Mouse (Mus musculus) cerebellum, postnatal 14 days (tissue): ENCODE measurements around the gene Mrps24.

Source experiments
- DNase-seq, 2 experiments: peaks; one replicate each; pipeline ENCODE4 v3.0.0; 2021; ENCODE audit warnings: mixed read lengths in 2 of 2

Mrps24 gene

DNA sequence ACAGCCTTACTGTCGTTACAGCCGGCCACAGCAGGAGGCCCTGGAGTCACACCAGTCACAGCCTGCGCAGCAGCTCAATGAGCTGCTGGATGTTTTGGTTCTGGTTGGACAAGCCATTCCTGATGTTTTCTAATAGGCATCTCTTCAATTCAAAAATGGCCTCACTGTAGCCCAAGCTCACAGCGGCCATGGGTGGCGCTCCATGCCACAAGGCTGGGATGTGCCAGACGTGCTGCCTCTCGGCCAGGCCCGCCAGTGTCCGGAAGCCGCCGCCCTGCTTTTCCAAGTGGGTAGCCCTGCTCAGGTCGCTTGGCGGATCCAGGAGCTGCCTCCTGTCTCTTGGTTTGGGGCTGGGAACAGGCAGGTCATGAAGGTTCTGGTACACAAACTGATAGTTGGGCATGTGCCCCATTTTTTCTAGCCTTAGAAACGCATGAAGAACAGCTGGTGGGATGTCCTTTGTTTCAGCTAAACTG, at the start of gene Mrps24:
Mrps24 (minus strand) TSS at position 51 of the 476 bp plus-strand sequence.
- no peak for DNase-seq

DNA sequence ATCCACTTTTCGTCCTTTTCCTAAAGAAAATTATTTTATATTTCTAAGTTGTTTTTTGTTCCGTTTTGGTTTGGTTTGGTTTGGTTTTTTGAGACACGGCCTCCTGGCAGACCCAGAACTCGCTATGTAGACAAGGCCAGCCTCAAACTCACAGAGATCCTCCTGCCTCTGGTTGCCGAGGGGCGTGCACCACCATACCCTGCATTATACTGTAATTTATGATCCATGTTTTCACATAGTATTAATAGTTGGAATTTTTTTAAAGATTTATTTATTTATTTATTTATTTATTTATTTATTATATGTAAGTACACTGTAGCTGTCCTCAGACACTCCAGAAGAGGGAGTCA, 47.1 kb upstream of the Mrps24 start:
- DNase-seq = no peak

DNA sequence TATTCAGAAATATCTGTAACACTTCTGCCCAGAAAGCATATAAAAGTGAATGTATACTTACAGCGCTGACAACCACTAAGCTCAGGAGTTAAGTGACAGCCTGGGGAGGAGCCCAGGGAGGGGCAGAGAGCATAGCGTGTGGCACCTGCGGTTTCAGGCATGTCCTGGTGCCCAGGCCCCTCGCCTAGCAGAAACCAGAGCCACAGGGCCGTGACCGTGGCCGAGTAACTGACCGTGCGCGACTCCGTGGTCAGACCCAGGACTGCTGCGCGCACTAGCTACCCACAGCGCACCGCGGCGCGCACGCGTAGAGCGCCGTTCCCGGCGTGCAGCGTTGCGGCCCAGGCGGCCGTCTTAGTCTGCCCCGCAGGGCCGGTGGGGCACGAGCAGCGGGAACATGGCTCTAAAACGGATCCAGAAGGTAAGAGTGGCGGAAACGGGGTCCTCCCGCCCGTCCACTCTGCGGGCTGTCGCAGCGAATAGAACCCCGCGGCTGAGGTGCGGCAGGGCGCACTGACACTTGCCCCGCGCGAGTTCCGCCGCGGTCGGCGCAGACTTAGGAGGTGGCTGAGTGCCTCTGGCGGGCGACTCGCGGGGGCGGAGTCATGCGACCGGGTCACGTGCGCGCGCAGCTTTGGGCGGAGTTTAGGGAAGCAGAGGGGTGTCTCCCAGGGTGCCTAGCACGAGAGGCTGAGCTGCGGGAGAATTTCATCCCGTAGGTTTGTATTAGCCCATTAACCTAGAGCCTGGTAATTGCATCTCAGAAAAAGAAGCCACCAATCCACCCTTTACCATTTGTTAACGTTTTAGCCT, 46.5 kb upstream of the Mrps24 start, which contains the start of gene Urgcp:
Urgcp (minus strand) TSS at position 557 of the 813 bp plus-strand sequence.
- peak; percentile 95 to 96 for DNase-seq

DNA sequence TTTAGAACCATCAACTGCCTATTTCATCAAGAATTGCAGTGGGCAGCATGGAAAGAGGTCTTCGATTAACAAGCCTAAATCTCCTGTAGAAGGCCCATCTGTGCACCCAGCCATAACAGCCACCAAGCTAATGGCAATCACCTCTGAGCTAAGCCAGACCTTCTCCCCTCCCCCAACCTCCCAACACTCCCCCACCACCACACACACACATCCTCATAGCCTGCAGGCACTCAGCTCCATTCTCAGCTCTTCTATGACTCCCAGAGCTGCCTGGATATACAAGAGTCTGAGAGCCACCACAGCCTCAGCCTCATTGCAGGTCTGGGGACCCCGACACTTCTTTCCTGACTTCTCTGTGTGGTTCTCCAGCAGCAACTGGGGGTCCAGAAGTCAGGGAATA, 38.3 kb upstream of the Mrps24 start:
- DNase-seq = no peak

DNA sequence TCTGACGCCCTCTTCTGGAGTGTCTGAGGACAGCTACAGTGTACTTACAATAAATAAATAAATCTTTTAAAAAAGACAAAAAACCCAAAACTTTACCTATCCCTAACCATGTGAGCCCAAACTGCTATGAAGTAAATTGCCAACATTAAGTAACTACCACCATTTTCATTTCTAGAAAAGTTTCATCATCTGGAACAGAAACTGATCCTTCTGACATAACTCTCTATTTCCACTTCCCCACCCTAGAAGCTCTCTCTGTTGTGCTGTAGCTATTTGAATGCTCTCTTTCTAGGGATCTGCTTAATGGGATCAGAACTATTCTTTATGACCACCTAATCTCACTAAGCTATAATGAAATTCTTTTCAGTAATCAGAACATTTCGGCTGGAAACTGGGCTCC, 29.5 kb upstream of the Mrps24 start:
- no peak for DNase-seq

DNA sequence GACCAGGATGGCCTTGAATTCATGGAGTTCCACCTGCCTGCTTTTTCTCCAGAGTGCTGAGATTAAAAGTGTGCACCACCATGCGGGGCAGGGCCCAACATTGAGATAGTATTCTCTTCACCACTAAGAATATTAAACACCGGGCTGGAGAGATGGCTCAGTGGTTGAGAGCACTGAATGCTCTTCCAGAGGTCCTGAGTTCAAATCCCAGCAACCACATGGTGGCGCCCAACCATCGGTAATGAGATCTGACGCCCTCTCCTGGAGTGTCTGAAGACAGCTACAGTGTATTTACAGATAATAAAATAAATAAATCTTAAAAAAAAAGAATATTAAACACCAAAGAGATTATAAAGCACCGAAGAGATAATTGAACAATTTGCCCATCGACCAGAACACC, 26.6 kb upstream of the Mrps24 start:
- DNase-seq = peak; percentile 27 to 29

DNA sequence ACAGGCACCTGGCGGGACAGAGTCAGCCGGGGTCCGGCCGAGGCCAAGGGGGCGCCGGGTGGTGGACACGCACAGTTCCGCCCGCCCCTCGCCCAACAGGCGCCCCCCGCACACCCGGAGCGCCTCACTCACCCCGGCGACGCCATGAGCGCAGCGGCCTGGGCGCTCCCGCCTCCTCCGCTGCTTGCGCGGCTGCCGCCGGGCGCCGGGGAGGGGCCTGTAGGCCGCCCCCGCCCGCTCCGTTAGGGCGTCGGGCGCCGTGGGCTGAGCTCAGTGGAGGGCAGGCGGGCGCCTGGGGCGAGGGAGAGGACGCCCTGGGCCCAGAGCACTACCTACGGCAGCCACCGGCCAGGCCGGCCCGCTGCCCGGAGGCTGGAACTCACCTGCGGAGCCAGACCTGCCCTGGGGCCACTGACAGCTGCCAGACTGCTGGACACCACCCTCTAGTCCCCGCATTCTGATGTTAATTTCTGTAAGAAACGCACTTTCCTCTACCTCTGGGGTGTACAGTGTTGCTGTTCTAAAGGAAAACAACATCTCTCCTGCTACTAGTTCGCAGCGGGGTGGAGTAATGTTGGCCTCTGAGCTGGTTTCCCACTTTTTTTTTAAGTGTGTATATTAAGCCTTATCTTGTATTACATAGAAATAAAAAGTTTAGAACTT, 25.6 kb upstream of the Mrps24 start:
- DNase-seq = peak; percentile 66 to 76

DNA sequence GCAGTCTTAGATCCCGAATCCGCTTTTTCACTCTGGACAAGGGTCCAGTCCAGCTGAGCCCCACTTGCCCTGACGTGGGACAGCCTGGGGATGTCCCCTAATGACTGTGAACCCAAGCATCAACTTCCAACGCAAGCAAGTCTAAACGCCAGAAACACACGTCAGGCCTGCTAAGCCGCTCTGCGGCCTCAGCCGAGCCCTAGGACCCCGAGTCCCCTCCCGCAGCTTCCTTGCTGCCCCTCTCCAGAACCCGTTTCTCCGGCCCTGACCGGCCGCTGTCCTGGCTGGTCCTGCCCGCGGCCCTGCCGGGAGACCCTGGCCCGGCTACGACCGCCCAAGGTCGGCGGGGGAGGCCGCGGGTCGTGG, 25.1 kb upstream of the Mrps24 start:
- DNase-seq = peak in 1 of 2 experiments; percentile 51

DNA sequence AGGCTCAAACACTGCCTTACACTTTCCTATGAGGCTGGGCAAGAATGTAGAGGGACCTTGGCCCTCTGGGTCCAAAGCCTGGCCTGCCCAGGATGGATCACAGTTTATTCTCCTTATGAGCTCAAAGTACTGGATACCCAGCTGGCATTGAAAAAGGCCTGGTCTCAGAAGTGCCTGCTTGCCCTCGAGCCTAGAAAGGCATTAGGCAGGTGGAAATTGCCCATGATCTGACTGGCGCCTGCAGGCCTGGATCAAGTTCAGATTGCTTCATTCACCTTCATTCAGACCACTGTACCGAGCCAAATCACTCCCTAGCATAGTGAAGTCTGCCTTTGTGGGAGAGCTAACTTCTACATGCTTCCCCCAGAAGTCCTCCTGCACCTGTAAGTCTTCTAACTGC, 24.4 kb upstream of the Mrps24 start:
- DNase-seq = peak; percentile 12 to 31

DNA sequence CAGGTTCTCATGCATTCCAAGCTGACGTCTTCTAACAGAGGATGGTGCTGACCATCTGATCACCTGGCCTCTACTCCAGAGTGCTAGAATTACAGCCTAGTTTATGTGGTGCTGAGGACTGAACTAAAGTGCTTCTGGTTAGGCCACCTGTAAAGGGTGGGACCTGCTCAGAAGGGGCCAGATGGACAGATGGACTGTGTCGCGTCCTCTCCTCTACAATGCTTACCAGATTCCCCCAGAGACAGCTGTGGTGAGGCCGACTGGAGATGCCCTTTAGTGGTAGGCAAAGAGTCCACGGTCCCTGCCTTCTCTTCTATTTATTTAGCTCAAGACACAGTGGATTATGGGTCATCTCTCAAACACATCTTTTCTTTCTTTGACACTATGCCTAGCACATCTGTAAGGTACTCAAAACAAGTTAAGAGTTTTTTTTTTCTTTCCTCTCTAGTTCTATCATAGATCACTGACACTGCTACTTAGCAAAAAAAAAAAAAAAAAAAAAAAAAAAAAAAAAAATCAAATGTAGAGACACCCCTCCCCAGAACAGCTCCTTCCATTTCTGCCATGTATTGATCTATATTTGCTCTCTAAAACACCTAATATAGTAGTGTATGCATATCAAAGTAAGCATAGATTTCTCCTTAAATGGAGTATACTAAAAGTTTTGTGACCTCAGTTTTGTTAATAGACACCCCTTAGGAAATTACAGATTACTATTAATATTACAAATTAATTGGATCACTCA, 23.6 kb upstream of the Mrps24 start:
- DNase-seq = no peak

DNA sequence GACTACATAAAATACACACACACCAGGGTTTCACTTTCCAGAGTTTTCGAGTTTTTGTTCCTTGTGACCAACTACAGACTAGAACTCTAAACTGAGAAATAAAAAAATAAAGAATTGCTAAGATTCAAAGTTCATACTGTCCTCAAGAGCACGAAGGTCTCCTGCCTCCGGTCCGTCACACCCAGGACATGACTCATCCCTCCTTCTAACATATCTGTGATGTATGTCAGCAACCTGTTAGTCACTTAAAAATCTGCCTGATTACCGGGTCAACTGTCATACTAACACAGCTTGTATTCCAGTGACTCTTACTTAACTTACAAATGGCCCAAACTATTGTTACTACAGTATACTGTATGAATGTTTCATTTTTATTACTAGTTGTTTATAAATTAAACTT, 21.7 kb upstream of the Mrps24 start:
- DNase-seq = no peak

DNA sequence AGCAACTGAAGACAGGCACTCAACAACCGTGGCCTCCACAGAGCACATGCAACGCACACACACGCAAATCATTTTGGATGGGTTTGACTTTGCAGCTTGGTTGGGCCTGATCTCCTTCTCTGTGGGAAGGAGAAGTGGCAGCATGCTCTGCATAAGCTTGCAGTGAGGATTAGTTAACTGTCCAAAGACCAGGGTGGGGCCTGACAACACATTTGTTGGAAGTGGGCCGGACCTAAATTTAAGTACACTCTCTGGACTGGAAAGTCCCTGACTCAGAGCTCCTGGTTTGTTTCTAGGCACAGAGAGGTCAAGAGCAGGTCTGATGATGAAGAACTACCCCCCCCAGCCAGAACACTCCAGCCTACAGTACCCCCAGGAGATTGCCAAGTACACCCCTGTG, 18.8 kb upstream of the Mrps24 start:
- no peak for DNase-seq

DNA sequence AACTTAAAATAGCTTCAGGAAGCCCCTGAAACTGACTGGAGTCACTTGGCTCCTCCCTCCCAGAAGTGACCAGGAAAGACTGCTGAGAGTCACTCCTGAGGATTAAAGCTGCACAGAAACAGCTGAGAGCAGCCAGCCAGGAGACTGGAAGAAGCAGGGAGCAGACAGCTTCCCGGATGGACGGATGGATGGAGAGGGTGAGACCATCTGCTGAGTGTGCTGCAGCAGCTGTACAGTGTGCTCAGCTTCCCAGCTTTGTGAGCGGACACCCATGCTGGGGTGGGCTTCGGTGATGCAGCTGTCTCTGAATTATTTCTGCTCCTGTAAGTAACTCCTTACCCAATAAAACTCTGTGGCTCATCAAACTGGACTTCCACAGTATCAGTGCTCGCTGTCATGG, 16.9 kb upstream of the Mrps24 start:
- no peak for DNase-seq

DNA sequence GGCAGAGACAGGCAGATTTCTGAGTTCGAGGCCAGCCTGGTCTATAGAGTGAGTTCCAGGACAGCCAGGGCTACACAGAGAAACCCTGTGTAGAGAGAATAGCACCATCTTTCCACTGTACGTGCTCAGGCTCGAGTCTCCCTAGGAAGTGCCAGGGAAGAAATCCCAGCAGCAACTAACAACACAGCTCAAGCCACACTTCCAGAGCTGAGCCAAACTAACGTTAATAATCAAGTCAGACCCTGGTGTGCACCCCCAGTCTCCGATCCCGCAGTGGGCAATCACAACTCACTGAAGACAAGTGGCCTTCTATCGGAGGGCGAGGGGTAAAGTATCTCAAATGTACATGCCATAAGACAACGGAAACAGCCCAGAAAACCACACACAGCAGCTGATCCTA, 14.1 kb upstream of the Mrps24 start:
- no peak for DNase-seq

DNA sequence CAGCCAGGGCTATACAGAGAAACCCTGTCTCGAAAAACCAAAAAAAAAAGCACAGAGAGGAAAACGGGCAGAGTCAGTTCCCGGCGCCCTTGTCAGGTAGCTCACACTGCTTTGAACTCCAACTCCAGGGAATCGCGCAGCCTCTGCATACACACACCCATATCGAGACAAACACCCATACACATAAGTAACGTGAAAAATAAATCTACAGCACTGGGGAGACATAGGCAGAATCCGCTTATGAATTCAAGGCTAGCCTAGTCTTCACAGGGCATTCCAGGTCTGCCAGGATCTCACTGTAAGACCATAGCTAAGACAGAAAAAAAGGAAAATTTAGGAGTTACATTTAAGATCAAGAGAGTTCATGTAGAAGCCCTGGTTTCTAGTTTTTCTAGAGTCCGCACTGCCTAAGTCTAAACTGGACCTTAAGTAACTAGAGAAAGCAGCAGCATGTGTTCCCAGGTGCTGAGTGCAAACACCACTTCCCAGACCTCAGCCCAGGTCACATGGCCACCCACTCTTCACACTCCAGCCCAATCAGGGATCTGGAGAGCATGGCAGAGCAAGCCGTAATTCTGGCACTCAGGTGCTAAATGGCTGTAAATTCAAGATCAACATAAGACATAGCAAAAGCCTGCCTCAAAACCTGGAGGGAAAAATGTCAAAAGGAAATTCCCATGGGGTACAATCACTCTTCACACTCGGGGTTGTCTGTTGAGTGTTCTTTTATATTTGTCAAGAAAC, 3.3 kb upstream of the Mrps24 start:
- no peak for DNase-seq

DNA sequence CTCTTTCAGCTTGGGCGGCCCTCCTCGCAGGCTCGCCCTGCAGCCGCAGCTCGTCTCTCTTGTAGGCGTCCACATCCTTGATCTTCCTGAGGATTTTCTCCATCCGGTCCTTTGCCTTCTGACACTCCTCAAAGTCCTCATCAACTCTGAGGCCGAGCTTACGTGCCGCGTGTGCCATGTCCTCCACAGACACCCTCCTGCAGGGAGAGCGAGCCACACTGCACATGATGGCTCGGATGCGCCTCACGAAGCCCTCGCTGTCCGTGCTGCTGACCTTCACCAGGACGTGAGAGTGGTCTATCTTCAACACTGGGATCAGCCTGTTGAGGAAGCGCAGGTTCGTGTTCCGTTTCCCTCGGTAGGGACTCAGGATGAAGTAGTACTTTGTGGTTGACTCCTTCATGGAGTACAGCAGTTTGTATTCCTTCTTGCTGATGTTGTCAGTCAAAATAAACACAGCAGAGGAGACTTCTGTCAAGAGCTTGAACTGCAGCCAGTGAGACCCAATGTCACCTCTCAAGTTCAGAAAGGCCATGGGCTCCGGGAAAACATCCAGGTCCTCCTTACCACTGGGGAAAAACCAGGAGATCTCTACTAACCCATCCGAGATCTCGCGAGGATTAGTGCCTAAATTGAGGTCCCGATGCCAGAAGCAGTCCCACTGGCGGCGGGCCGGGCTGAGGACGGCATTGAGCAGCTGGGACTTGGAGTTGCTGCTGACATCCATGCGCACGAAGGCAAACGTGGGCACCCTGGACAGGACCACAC, 1.6 kb upstream of the Mrps24 start:
- DNase-seq = no peak

DNA sequence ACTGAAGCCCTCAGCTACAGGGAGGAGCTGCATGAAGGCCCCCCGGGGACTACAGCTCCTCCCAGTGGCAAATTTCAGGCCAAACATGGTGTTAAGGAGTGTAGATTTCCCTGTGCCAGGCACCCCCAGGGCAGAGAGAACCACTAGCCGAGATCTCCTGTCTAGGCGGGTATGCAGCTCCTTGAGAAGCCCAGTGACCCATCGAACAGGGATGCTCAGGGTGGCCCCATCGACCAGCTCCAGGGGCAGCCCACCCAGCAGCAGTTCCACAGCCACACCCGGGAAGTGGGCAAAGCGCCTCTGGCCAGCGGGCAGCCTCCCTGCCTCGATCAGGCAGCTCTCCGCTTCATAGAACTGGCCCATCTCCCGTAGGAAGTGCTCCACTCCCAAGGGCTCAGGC, 766 bp upstream of the Mrps24 start:
- no peak for DNase-seq

DNA sequence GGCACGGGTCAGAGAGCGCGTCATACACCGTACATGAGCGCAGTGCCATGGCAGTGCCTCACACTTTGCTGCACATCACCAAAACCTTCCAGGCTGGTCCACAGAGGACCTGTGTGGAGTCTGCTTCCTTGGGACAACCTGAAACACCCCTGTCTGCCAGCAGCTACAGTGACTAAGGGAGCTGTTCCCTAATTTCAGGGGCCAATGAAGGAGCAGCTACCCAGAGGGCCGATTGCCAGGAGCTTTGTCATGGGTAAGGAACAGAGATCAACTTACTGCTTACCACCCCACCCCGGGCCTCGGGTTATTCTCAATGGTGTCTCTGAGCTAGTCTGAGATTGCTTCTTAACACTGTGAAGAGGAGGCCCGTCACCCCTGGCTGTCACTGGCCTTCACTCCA, 301 bp downstream of the Mrps24 start:
- no peak for DNase-seq

DNA sequence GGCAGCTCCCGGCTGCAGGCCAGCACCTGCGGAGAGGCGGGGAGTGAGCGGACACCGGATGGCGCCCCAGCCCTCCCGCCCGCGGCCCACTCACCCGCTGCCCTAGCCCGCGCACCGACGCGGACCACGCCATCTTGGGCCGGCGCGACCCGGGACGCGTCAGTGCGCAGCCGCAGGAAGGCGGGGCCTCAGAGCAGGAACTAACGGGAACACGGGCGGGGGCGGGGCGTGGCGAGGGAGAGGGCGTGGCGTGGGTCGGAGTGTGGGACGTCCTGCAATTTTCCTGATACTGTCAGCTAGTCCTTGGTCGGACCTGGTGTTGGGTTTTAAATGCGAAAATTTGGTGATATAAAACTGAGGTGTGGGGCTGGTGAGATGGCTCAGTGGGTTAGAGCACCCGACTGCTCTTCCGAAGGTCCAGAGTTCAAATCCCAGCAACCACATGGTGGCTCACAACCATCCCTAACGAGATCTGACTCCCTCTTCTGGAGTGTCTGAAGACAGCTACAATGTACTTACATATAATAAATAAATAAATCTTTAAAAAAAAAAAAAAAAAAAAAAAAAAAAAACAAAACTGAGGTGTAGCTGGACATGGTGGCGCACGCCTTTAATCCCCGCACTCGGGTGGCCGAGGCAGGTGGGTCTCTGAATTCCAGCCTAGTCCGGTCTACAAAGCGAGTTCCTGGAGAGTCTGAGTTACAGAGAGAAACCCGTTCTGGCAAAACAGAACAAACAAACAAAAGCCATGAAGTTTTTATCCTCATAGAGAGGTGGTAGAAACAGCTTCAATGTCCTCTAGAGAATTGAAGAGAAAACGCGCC, 7.7 kb downstream of the Mrps24 start:
- DNase-seq = peak; percentile 94 to 95

DNA sequence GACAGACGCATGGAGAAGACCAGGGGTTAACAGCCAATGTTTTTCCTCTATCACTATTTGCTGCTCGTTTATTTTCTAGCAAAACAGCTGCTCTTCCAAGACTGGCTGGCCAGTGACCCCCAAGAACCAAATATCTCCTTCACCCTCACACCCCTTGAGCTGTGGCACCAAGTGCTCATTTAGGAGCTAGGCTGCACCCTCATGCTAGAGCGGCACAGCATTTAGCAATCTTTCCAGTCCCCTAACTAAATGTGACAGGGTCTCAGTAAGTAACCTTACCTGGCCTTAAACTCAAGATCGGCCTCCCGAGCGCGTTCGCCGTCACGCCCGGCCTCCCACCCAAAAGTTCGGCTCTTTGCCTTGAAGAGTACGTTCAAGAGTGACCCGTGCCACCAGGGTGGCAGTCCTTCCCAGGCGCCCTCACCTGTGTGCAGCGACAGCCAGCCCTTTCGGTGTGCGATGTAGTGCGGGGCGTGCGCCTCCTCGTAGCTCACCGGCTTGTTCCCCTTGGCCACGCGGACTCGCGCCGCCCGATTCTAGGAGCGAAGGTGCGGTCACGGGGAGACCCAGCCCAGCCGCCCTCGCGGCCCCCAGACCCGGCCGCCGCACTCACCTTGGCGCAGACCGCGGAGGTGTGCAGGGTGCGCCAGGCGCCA, 8.5 kb downstream of the Mrps24 start:
- no peak for DNase-seq

DNA sequence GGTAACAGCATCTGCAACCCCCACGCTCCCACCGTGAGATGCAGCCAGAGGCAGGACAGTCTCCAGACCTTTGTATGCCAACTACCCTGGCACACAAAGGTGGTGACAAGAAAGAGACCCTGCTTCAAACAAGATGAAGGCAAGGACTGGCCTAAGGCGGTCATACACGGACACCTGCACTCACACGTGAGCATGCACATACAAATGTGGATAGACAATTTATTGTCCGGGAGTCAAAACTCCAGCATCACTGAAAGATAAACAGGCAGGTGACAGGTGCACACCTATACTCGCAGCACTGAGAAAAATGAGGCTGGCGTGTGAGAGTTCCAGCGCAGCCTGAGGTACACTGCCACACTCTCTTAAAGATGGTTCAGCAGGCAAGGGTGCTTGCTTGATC, 9.5 kb downstream of the Mrps24 start:
- no peak for DNase-seq
